Mouse (Mus musculus) bone marrow macrophage, adult 2 months (primary cell): ENCODE results near the gene Exoc4. TPM values are rescaled to one million over a fixed set of nuclear protein-coding genes. Genes with fewer than 3 reads are reported as not detected.
A peak's percentile ranks its signal among the peaks of the same experiment; 100 is the strongest.

Experiments used
- H3K27ac ChIP-seq: 2 replicates; pipeline ENCODE4 v1.5.1; 2012; ENCODE audit warnings: low read depth, low read length; ENCODE audit not compliant: insufficient read depth
- H3K4me1 ChIP-seq: 2 replicates; pipeline ENCODE4 v1.6.1; 2012; ENCODE audit warnings: low read length; ENCODE audit not compliant: control insufficient read depth, insufficient read depth
- H3K4me3 ChIP-seq: 2 replicates; pipeline ENCODE4 v1.5.1; 2012; ENCODE audit warnings: mild to moderate bottlenecking, low read length, moderate library complexity; ENCODE audit not compliant: insufficient read depth
- CTCF ChIP-seq: IDR thresholded peaks from 2 replicates; pipeline ENCODE4 v1.5.1; 2012; ENCODE audit warnings: low read depth, mild to moderate bottlenecking, low read length, moderate library complexity
- POLR2A ChIP-seq: IDR thresholded peaks from 2 replicates; pipeline ENCODE4 v1.6.1; 2012; ENCODE audit warnings: mild to moderate bottlenecking, low read depth, low read length, borderline replicate concordance
- polyA plus RNA-seq: library from polyadenylated mRNA; stranded (reverse); fragments of >200 nt; gene quantifications from 2 replicates; pipeline ENCODE4 v1.2.4, GENCODE M21; 2012; ENCODE audit not compliant: missing spikeins, insufficient read depth, insufficient read length

The Exoc4 gene
- polyA plus RNA-seq, 1 experiment = 42.5 TPM

- TF ChIP-seq POLR2A (no peak), CTCF (no peak)
- H3K4me1 ChIP-seq = no peaks in the 10 kb centered on the region
- H3K4me3 ChIP-seq = no peak overlapping the region
- no peak overlapping the region for H3K27ac ChIP-seq
These were observed 651.1 kb downstream of the Exoc4 start for GRCm38 (mm10) chr6:33899973-33900372.

GRCm38 (mm10) chr6:33900615-33901014 is 651.7 kb downstream of the Exoc4 start:
- H3K4me1 ChIP-seq = no peaks in the 10 kb centered on the region
- no peak overlapping the region for H3K27ac ChIP-seq
- TF ChIP-seq CTCF = no peak
- TF ChIP-seq POLR2A = no peak

GRCm38 (mm10) chr6:33905099-33905498 is 656.2 kb downstream of the Exoc4 start:
- peaks cover 9% of the 10 kb centered on the region for H3K4me1 ChIP-seq
- TF ChIP-seq CTCF (no peak), POLR2A (no peak)
- H3K27ac ChIP-seq = no peak overlapping the region
- no peak overlapping the region for H3K4me3 ChIP-seq

More at GRCm38 (mm10) chr6:33900615-33901014, 651.7 kb downstream of the Exoc4 start:
- H3K4me3 ChIP-seq = no peak overlapping the region

GRCm38 (mm10) chr6:33910671-33911070 is 661.8 kb downstream of the Exoc4 start:
- peaks cover 15% of the 10 kb centered on the region for H3K4me1 ChIP-seq
- no peak overlapping the region for H3K27ac ChIP-seq
- no peak for TF ChIP-seq POLR2A
- no peak for TF ChIP-seq CTCF
- no peak overlapping the region for H3K4me3 ChIP-seq

GRCm38 (mm10) chr6:33913072-33913471 is 664.2 kb downstream of the Exoc4 start:
- Histone ChIP-seq H3K4me1 (peaks cover 15% of the 10 kb centered on the region), H3K4me3 (no peak overlapping the region), H3K27ac (no peak overlapping the region)
- no peak for TF ChIP-seq POLR2A
- TF ChIP-seq CTCF = no peak

- Histone ChIP-seq H3K4me3 (no peak overlapping the region), H3K27ac (no peak overlapping the region), H3K4me1 (peaks cover 15% of the 10 kb centered on the region)
- TF ChIP-seq POLR2A (no peak), CTCF (no peak)
These were observed 664.6 kb downstream of the Exoc4 start for GRCm38 (mm10) chr6:33913486-33913885.

- H3K27ac ChIP-seq = no peak overlapping the region
- no peak overlapping the region for H3K4me3 ChIP-seq
- peaks cover 11% of the 10 kb centered on the region for H3K4me1 ChIP-seq
- TF ChIP-seq CTCF (no peak), POLR2A (no peak)
These were observed 665.1 kb downstream of the Exoc4 start for GRCm38 (mm10) chr6:33913964-33914363.

GRCm38 (mm10) chr6:33923571-33923970 is 674.7 kb downstream of the Exoc4 start:
- no peaks in the 10 kb centered on the region for H3K4me1 ChIP-seq
- no peak overlapping the region for H3K4me3 ChIP-seq
- H3K27ac ChIP-seq = no peak overlapping the region
- TF ChIP-seq POLR2A (no peak), CTCF (no peak)

GRCm38 (mm10) chr6:33924888-33925287 is 676.0 kb downstream of the Exoc4 start:
- H3K4me3 ChIP-seq = no peak overlapping the region
- no peak for TF ChIP-seq POLR2A
- TF ChIP-seq CTCF = no peak
- no peak overlapping the region for H3K27ac ChIP-seq
- H3K4me1 ChIP-seq = peaks cover under 1% of the 10 kb centered on the region; the same call in 1 of the 2 replicates

GRCm38 (mm10) chr6:33929342-33930086 is 680.6 kb downstream of the Exoc4 start:
- peaks cover 2% of the 10 kb centered on the region; the same call in 1 of the 2 replicates for H3K4me1 ChIP-seq
- H3K27ac ChIP-seq = no peak overlapping the region
- H3K4me3 ChIP-seq = no peak overlapping the region
- TF ChIP-seq POLR2A (no peak), CTCF (peak; percentile 93)
